Mouse (Mus musculus) fat pad, adult 2 months (tissue): Measurements from ENCODE around the gene Ccdc194.

Experiments
- DNase-seq: peaks from one replicate; pipeline ENCODE4 v3.0.0-alpha.2; 2011; ENCODE audit warnings: low read depth, low spot score; ENCODE audit errors: extremely low read depth

The Ccdc194 gene

DNA sequence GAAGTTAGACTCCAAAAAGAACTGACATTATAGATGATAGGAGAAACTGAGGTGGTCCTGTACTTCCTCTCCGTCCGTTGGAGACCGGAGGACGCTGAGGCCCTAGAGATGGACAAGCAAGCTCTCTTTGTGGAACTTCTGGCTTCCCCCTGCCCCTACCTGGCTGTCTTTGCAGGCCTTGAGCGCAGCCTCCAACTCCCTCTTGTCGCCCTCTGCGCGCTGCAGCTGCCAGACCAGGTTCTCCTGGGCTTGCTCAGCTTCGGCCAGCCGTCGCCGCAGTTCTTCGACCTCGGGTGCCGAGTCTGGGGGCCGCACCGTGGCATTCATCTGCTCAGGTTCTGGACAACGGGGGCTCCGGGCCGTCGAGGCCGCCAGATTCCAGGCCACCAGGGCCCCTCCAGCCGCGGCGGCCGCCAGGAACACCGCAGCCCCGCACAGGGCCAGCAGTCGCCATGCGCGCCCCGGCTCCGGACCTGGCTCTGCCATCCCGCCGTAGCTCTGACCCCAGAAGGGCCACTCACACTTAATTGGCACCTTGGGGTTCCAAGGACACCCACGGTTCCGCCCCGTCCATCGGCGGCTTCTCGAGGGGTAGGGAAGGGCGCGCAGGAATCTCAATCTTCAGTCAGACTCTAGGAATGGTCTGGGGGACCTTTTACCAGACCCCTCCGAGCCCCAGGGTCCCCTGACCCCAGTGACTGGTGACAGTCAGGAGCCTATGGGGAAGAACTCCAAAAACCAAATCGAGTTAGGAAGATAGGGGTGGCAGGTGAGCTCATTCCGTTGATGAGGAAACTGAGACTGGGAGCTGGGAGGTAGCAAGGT lies at the start of gene Ccdc194:
TSS of gene Ccdc194 (minus strand) at position 486 of the 825 bp plus-strand sequence.
- no peak for DNase-seq

GRCm38 (mm10) chr8:71575020-71575419 lies 49.5 kb upstream of the Ccdc194 start:
- DNase-seq, result no peak

DNA sequence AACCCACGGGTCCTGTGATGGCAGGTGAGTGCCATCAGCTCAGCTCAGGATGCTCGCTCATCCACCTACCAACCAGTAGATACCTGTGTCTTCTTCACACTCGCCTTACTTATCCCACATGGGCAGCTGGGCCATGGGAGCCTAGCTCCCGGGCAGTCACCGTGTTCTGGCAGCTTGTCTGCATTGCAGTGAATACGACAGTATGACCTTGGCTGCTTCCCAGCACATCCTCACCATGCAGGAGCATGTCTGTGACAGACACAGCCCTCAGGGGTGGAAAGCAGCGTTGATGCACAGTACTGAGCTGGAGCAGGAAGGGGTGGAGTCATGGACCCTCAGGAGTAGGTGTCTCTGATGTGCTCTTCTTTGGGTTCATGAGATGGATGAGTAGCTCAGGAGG lies 48.9 kb upstream of the Ccdc194 start:
- DNase-seq, result no peak

GRCm38 (mm10) chr8:71572847-71573633 lies 47.5 kb upstream of the Ccdc194 start:
- DNase-seq, result peak; percentile 84

GRCm38 (mm10) chr8:71572077-71572476 lies 46.6 kb upstream of the Ccdc194 start:
- DNase-seq, result no peak

- peak; percentile 94 for DNase-seq
Observed at GRCm38 (mm10) chr8:71570291-71570954, 44.9 kb upstream of the Ccdc194 start.

GRCm38 (mm10) chr8:71569366-71570290 lies 44.1 kb upstream of the Ccdc194 start:
- DNase-seq, result peak; percentile 92

DNA sequence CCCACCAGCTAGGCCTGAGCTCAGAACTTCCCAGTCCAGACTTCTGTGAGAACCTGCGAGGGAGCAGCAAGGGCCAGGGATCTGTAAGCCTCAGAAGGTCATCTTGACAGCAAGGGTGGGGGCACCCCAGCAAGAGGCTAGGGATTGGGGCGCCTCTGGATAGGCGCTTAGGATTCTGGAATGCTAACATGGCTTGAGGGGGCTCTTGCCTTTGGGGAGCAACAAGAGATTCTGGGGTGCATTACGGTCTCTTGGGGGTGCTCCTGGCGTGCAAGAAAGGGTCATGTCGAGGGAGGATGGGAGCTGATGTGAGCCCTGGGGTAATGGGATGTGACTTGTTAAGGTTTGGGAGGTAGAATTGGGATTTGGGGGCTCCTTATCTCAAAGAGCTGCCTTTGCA lies 43.4 kb upstream of the Ccdc194 start:
- no peak for DNase-seq

GRCm38 (mm10) chr8:71568387-71568937 lies 43.0 kb upstream of the Ccdc194 start, which contains the start of gene Slc27a1:
TSS of gene Slc27a1 (plus strand) at chr8:71568882.
- no peak for DNase-seq

DNA sequence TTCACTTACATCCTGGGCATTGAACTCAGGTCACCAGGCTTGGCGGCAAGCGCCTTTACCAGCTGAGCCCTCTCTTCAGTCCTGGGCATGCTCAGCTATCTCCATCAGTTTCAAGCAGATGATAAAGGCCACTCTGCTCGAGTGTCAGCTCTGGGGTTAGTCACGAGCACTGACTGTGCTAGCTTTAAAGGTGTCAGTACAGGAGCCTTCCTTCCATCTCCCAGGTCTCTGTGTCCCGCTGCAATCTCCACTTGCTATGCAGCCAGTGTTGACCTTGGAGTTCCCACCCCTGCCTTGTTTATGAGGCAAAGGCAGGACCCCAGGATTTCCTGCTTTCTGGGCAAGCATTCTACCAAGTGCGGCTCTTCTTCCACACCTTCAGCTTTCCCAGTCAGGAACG lies 42.1 kb upstream of the Ccdc194 start:
- no peak for DNase-seq

DNA sequence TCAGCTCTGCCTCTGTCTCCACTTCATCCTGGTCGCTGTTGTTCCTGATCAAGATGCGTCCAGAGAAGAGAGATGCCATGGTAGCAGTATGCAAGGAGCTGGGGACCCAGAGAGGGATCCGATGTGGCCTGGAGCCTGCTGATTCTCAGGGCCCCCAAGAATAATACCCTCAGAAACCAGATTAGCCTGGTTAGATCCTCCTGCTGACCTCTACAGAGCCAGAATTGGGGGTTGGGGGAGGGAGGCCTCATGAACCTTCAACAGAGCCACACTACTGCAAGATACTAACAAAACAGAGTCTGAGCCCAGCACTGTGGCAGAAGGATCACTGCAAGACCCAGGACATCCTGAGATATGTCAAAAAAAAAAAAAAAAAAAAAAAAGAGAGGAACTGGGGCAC lies 41.0 kb upstream of the Ccdc194 start, which contains the start of gene Nxnl1:
TSS of gene Nxnl1 (minus strand) at position 101 of the 400 bp plus-strand sequence.
- DNase-seq, result no peak

- no peak for DNase-seq
Observed at GRCm38 (mm10) chr8:71563992-71564391, 38.5 kb upstream of the Ccdc194 start.

DNA sequence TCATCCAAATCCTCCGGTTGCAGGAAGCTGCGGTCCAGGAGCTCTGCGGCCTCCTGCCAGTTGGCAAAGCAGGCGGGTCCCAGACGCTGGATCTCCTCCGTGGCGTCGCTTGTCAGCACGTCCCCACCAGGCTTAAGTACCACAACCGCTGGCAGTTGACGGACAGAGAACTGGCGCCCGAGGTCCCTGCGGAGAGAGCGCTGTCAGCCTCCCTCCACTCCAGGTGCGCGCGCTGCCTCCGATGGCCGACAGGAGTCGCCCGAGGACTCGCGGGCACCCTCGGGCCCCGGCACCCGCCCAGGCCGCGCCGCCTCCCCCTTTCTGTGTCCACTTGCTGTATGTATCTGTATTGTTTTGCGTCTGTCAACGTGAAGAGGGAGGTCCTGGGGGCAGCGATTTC lies 37.2 kb upstream of the Ccdc194 start:
- no peak for DNase-seq

DNA sequence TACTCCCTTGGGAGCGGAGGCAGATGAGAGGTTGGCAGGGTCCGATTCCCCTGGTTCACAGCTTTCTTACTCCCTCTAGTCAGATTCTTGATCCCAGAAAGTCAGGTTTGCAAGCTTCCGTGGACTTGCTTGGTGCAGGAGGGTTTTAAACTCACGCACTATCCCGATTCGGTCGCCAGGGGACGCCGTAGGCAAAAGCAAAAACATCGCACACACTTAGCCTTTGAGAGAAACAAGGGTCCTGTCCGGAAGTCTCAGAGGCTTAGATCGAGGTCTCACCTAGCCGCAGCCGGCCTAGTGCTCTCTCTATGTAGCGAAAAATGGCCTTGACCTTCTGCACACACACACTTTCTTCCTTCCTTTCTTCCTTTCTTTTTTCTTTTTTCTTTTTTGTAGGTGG lies 35.9 kb upstream of the Ccdc194 start:
- no peak for DNase-seq

DNA sequence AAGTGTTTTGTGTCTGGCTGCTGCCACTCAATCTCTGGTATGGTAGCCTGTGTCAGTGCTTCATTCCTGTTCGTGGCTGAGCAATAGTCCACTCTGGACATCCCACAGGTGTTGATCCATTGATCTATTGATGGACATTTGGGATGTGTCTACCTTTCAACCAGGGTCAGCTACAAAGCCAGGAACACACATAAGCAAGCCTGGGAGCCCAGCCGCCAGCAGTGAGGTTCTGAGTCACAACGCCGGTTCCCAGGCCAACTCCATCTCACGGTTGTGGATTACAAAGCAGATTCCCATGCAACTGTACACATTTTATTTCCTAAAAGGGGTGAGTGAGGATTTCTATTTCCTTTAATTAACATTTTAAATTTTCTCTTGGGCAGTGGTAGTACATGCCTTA lies 35.3 kb upstream of the Ccdc194 start:
- DNase-seq, result no peak

DNA sequence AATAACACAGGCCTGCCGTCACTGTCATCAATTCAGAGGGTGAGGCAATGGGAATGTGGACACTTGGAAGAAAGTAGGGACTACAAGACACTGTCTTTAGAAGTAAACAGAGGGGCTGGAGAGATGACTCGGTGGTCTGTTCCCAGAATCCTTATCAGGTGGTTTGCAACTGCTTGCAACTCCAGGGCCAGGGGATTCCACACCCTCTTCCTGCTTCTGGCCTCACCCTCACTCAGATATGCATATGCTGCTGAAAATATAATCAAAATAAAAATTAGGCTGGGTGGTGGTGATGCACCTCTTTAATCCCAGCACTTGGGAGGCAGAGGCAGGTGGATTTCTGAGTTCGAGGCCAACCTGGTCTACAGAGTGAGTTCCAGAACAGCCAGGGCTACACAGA lies 34.6 kb upstream of the Ccdc194 start:
- DNase-seq, result no peak

GRCm38 (mm10) chr8:71558958-71559690 lies 33.6 kb upstream of the Ccdc194 start:
- DNase-seq, result no peak

DNA sequence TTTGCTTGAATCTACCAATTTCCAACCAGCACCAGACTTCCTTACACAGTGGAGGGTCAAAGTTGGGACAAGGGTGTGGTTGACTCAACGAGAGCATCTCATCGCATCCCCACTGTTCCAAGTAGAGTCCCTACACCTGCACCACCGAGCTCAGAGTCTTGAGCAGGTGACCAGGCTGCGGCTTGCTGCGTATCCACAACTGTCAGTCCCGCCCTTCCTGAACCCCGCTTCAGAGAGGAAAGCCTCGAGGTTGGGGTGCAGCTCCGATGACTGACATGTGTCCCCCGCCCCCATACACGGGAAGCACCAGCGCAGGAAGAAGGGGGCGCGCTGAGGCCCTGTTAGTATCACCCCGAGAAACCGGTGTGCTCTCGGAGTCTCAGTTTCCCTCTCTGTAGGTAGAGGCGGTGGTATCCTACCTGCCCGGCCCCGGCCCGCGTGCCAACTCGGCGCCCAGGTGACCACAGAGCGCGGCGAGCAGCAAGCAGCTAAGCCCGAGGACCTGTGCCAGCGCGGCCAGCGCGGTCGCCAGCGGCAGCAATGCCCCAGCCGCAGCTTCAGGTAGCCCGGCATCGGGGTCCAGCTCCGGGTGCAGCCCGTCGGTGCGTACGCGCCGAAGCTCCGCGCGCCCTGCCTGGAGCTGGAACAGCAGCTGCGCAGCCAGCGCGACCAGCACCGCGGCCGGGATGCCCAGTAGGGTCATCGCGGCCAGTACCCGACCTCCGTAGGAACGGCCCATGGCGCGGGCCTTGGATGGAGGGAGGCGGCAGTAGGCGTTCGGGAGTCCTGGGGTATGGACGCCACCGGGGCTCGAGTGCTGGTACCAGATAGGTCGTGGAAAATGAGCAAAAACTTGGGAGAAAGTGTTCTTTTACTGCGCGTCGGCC lies 32.8 kb upstream of the Ccdc194 start, which contains the start of gene Tmem221:
TSS of gene Tmem221 (minus strand) at position 801 of the 887 bp plus-strand sequence.
- DNase-seq, result no peak
